Mouse (Mus musculus): ENCODE results near the gene Cfap58.

The Cfap58 gene

GRCm38 (mm10) chr19:47918016-47918415 lies 19.5 kb upstream of the Cfap58 start:
- peak; percentile 25 for DNase-seq (ENCODE audit: low spot score)

- no peak for DNase-seq (ENCODE audit: low spot score)
Measured at GRCm38 (mm10) chr19:47918455-47919101, 18.9 kb upstream of the Cfap58 start.

- DNase-seq (ENCODE audit: low spot score): peak; percentile 84
Measured at GRCm38 (mm10) chr19:47919126-47919965, 18.1 kb upstream of the Cfap58 start, which contains the start of the genes Cfap43 and Itprip. Cfap43 (minus strand) TSS chr19:47919287. Itprip (minus strand) TSS chr19:47919299.

GRCm38 (mm10) chr19:47919966-47920375 lies 17.5 kb upstream of the Cfap58 start:
- DNase-seq (ENCODE audit: low spot score): peak; percentile 43

- peak; percentile 44 for DNase-seq (ENCODE audit: low spot score)
Measured at GRCm38 (mm10) chr19:47925819-47926218, 11.7 kb upstream of the Cfap58 start.

- DNase-seq (ENCODE audit: low spot score): no peak
Measured at GRCm38 (mm10) chr19:47927032-47927431, 10.4 kb upstream of the Cfap58 start.

GRCm38 (mm10) chr19:47929043-47929442 lies 8.4 kb upstream of the Cfap58 start:
- no peak for DNase-seq (ENCODE audit: low spot score)

GRCm38 (mm10) chr19:47931982-47932638 lies 5.4 kb upstream of the Cfap58 start:
- DNase-seq (ENCODE audit: low spot score): peak; percentile 43

- DNase-seq (ENCODE audit: low spot score): no peak
Measured at GRCm38 (mm10) chr19:47934146-47934545, 3.3 kb upstream of the Cfap58 start.

- DNase-seq (ENCODE audit: low spot score): no peak
Measured at GRCm38 (mm10) chr19:47934636-47935238, 2.7 kb upstream of the Cfap58 start.

- DNase-seq (ENCODE audit: low spot score): no peak
Measured at GRCm38 (mm10) chr19:47935530-47935929, 1.9 kb upstream of the Cfap58 start.

- DNase-seq (ENCODE audit: low spot score): no peak
Measured at GRCm38 (mm10) chr19:47936490-47936889, 985 bp upstream of the Cfap58 start.

GRCm38 (mm10) chr19:47936938-47937337 lies 537 bp upstream of the Cfap58 start:
- DNase-seq (ENCODE audit: low spot score): no peak

GRCm38 (mm10) chr19:47939361-47939760 lies 1.9 kb downstream of the Cfap58 start:
- DNase-seq (ENCODE audit: low spot score): no peak

GRCm38 (mm10) chr19:47946821-47947465 lies 9.5 kb downstream of the Cfap58 start:
- no peak for DNase-seq (ENCODE audit: low spot score)

GRCm38 (mm10) chr19:47950946-47951345 lies 13.5 kb downstream of the Cfap58 start:
- no peak for DNase-seq (ENCODE audit: low spot score)

- no peak for DNase-seq (ENCODE audit: low spot score)
Measured at GRCm38 (mm10) chr19:47953169-47953568, 15.7 kb downstream of the Cfap58 start.

- DNase-seq (ENCODE audit: low spot score): no peak
Measured at GRCm38 (mm10) chr19:47958181-47958580, 20.7 kb downstream of the Cfap58 start.

GRCm38 (mm10) chr19:47968993-47969659 lies 31.7 kb downstream of the Cfap58 start:
- no peak for DNase-seq (ENCODE audit: low spot score)

- no peak for DNase-seq (ENCODE audit: low spot score)
Measured at GRCm38 (mm10) chr19:47971066-47971465, 33.6 kb downstream of the Cfap58 start.

GRCm38 (mm10) chr19:47978109-47978701 lies 40.7 kb downstream of the Cfap58 start:
- DNase-seq (ENCODE audit: low spot score): no peak
